ENCODE assay signal across 8 mouse cellular contexts in genomic region chr10:21998503-21999180, GRCm38 (mm10).
DNase-seq lines count a peak whose midpoint lies in the region; ATAC-seq and TF ChIP-seq lines count a peak whose summit lies in the region.

No protein-coding gene starts in this region.

- H3K79me3 ChIP-seq in C2C12 (ENCODE audit: low read depth) = peaks cover 47% of the 10 kb centered on the region

- no peak overlapping the region for H3ac ChIP-seq in C2C12 (ENCODE audit: control insufficient read depth, insufficient read length, low read depth)

- peak overlapping the region; percentile 11 for H3K4me2 ChIP-seq in heart, embryonic 11.5 days
- H3K4me2 ChIP-seq in limb, embryonic 15.5 days = peak overlapping the region; percentile 21; the same call in 1 of the 2 replicates

- intact Hi-C loops in heart, postnatal 25 days (cut with DNase I) = no loop called here
- intact Hi-C loops in gastrocnemius, postnatal 14 days (cut with DNase I; ENCODE audit: low total_unique reads) = no loop called here

- WGBS in heart, embryonic 11.5 days (ENCODE audit: insufficient replicate concordance) = 77% methylated on average over 28 of the region's 28 CpGs
- 81% methylated on average over 28 of the region's 28 CpGs for WGBS in limb, embryonic 15.5 days

- no peaks in the 10 kb centered on the region for H3K27me3 ChIP-seq in heart, embryonic 11.5 days (ENCODE audit: control insufficient read depth, insufficient read depth, low read length)
- H3K27me3 ChIP-seq in C2C12 (ENCODE audit: control insufficient read depth, insufficient read depth, insufficient read length) = no peaks in the 10 kb centered on the region
- no peaks in the 10 kb centered on the region for H3K27me3 ChIP-seq in limb, embryonic 15.5 days

- no peaks in the 10 kb centered on the region for H3K4me1 ChIP-seq in heart, embryonic 11.5 days (ENCODE audit: control insufficient read depth, insufficient read depth, low read length)
- no peaks in the 10 kb centered on the region for H3K4me1 ChIP-seq in embryonic fibroblast, embryonic 13.5 days (ENCODE audit: control insufficient read depth, insufficient read depth, low read length)
- H3K4me1 ChIP-seq in limb, embryonic 15.5 days = peaks cover 22% of the 10 kb centered on the region

- peaks cover 56% of the 10 kb centered on the region for H3K79me2 ChIP-seq in C2C12 (ENCODE audit: control insufficient read depth, insufficient read depth)

- ATAC-seq in heart, embryonic 11.5 days (replicated peaks; ENCODE audit: insufficient number of reproducible peaks, low FRiP score, low TSS enrichment) = no peak
- no peak for ATAC-seq in limb, embryonic 15.5 days (ENCODE audit: insufficient number of reproducible peaks, low FRiP score, low TSS enrichment, low read depth)

- H3K27ac ChIP-seq in heart, embryonic 11.5 days (ENCODE audit: low read depth, low read length) = no peak overlapping the region
- no peak overlapping the region for H3K27ac ChIP-seq in embryonic fibroblast, embryonic 13.5 days (ENCODE audit: insufficient read depth, low read length)
- no peak overlapping the region for H3K27ac ChIP-seq in limb, embryonic 15.5 days

- TF ChIP-seq CTCF in C2C12 (IDR thresholded peaks at IDR 0.05; ENCODE audit: control insufficient read depth, insufficient read depth, insufficient read length) = no peak
- no peak for TF ChIP-seq CTCF in embryonic fibroblast, embryonic 13.5 days (IDR thresholded peaks at IDR 0.05; ENCODE audit: borderline replicate concordance, insufficient read depth, low read length)

- H3K4me3 ChIP-seq in heart, embryonic 11.5 days (ENCODE audit: low read depth, low read length) = no peak overlapping the region
- peak overlapping the region; percentile 61 for H3K4me3 ChIP-seq in C2C12 (ENCODE audit: insufficient read depth, poor library complexity, severe bottlenecking)
- peak overlapping the region; percentile 35 for H3K4me3 ChIP-seq in embryonic fibroblast, embryonic 13.5 days (ENCODE audit: insufficient read depth, low read length)
- H3K4me3 ChIP-seq in limb, embryonic 15.5 days = peak overlapping the region; percentile 7

- TF ChIP-seq POLR2A in embryonic fibroblast, embryonic 13.5 days (IDR thresholded peaks at IDR 0.05; ENCODE audit: low read depth, low read length) = 0 out of 2 replicates have a peak, but pooled peaks have one; percentile 14

- H3K9ac ChIP-seq in heart, embryonic 11.5 days (ENCODE audit: low read depth, low read length) = no peak overlapping the region
- no peak overlapping the region for H3K9ac ChIP-seq in limb, embryonic 15.5 days

- H3K9me3 ChIP-seq in heart, embryonic 11.5 days (replicated peaks; ENCODE audit: control insufficient read depth, low read length) = no peaks in the 10 kb centered on the region
- no peaks in the 10 kb centered on the region for H3K9me3 ChIP-seq in limb, embryonic 15.5 days

- H3K36me3 ChIP-seq in heart, embryonic 11.5 days (ENCODE audit: control insufficient read depth, insufficient read depth, low read length) = no peaks in the 10 kb centered on the region
- peaks cover 51% of the 10 kb centered on the region for H3K36me3 ChIP-seq in C2C12 (ENCODE audit: control insufficient read depth, insufficient read depth)
- peaks cover 24% of the 10 kb centered on the region for H3K36me3 ChIP-seq in limb, embryonic 15.5 days

- DNase-seq in heart, postnatal 25 days (ENCODE audit: low spot score) = no peak
- no peak for DNase-seq in MN1 (ENCODE audit: low spot score)
- no peak for DNase-seq in spleen, postnatal 4 days (ENCODE audit: low spot score in 2 of 2)
- no peak for DNase-seq in gastrocnemius, postnatal 14 days

TF ChIP-seq in C2C12, 6 proteins besides CTCF, POLR2A, EP300 and RAD21:
- TF ChIP-seq FOSL1 (IDR thresholded peaks at IDR 0.05; ENCODE audit: insufficient read depth, low read length, poor library complexity, severe bottlenecking) = no peak
- TF ChIP-seq USF1 (IDR thresholded peaks at IDR 0.05; ENCODE audit: low read depth) = no peak
- TF ChIP-seq CEBPB (IDR thresholded peaks at IDR 0.05; ENCODE audit: low read depth) = no peak
- no peak for TF ChIP-seq MAX (IDR thresholded peaks at IDR 0.05)
- TF ChIP-seq MYOD1 (IDR thresholded peaks at IDR 0.05; ENCODE audit: control insufficient read depth, insufficient read length, low read depth) = no peak
- TF ChIP-seq MYOG (IDR thresholded peaks at IDR 0.05; ENCODE audit: control insufficient read depth, extremely low read depth, insufficient read length) = no peak
